Mouse (Mus musculus) bone marrow, adult 2 months (tissue): ENCODE results near the gene Kbtbd8.

Experiments used
- CTCF ChIP-seq: fragments of 200-500 bp; IDR thresholded peaks from 2 replicates; pipeline ENCODE4 v1.5.1; 2011; ENCODE audit warnings: low read length, control low read depth; ENCODE audit not compliant: control insufficient read depth, insufficient read depth
- POLR2A ChIP-seq: fragments of 200-500 bp; IDR thresholded peaks from 2 replicates; pipeline ENCODE4 v1.6.1; 2011; ENCODE audit warnings: low read depth, mild to moderate bottlenecking, control low read depth, low read length, borderline replicate concordance; ENCODE audit not compliant: control insufficient read depth

GRCm38 (mm10) chr6:95117614-95118541 is 838 bp downstream of the Kbtbd8 start:
- peak; percentile 60; the same call in 1 of the 2 replicates for TF ChIP-seq POLR2A
- TF ChIP-seq CTCF: no peak
